Mouse (Mus musculus): ENCODE results near the gene Mctp2.

DNA sequence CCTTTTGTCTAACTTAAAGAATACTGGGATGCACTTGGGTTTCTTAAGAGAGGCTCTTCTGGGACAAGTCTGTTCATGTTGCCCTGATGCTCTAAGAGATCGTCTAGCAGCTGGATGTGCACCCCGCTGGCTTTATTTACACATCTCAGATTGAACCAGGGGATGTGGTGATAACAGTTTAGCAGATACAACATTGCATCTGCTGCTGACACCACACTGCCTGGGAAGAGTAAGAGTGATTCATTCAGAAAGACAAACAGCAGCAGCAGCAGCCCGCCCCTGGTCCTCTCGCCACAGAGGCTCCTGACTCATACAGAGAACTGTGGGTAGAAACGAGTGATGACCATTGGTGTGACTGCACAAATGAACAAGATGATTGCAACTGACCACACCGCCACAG, 195.8 kb downstream of the Mctp2 start:
- TF ChIP-seq CTCF (IDR thresholded peaks at IDR 0.05; ENCODE audit: low read depth) (no peak), EP300 (IDR thresholded peaks at IDR 0.05; ENCODE audit: low read depth) (no peak)

Data from heart, postnatal 0 days (tissue).